9 mouse cellular contexts compared by ENCODE assay signal in genomic region chr1:142742307-142742706, GRCm38 (mm10).
DNase-seq lines count a peak whose midpoint lies in the region; ATAC-seq and TF ChIP-seq lines count a peak whose summit lies in the region.
"Had no signal": no experiment of that assay in that cellular context is flagged by ENCODE, and none has a peak within 500 bp of the region (broad histone marks: within the 10 kb centered on the region; RNA-seq: fewer than 3 reads in every experiment).

No protein-coding gene starts in this region.

- H3K36me3 ChIP-seq in liver, embryonic 14.5 days (replicated peaks; ENCODE audit: control insufficient read depth, insufficient read depth, low read depth), result no peaks in the 10 kb centered on the region
- H3K36me3 ChIP-seq: embryonic facial prominence, embryonic 15.5 days had no signal

- no peaks in the 10 kb centered on the region for H3K4me1 ChIP-seq in liver, embryonic 14.5 days (replicated peaks; ENCODE audit: control insufficient read depth in 2 of 2, insufficient read depth in 2 of 2, low read length in 1 of 2)
- H3K4me1 ChIP-seq: embryonic facial prominence, embryonic 15.5 days had no signal

- no peak overlapping the region for H3K4me3 ChIP-seq in liver, embryonic 14.5 days (ENCODE audit: insufficient read depth in 1 of 2, low read depth in 2 of 2, low read length in 2 of 2)
- H3K4me3 ChIP-seq: embryonic facial prominence, embryonic 15.5 days had no signal

- H3K9ac ChIP-seq in liver, embryonic 14.5 days (replicated peaks), result no peak overlapping the region
- H3K9ac ChIP-seq: embryonic facial prominence, embryonic 15.5 days had no signal

- TF ChIP-seq EP300 in liver, embryonic 14.5 days (IDR thresholded peaks at IDR 0.05; ENCODE audit: low read depth), result no peak

- TF ChIP-seq CTCF in liver, embryonic 14.5 days (IDR thresholded peaks at IDR 0.05; ENCODE audit: low read depth), result peak; percentile 65

- no peaks in the 10 kb centered on the region for H3K27me3 ChIP-seq in liver, embryonic 14.5 days (ENCODE audit: control insufficient read depth, insufficient read depth, low read length)
- H3K27me3 ChIP-seq: embryonic facial prominence, embryonic 15.5 days had no signal

- H3K9me3 ChIP-seq in liver, embryonic 14.5 days (ENCODE audit: control insufficient read depth, low read length), result no peaks in the 10 kb centered on the region
- H3K9me3 ChIP-seq: embryonic facial prominence, embryonic 15.5 days had no signal

- peak; percentile 8 to 31 for DNase-seq in layer of hippocampus, postnatal 10 days (ENCODE audit: low spot score in 2 of 2)
- no peak for DNase-seq in layer of hippocampus, adult 9-10 months (ENCODE audit: low spot score)
- peak; percentile 29 for DNase-seq in NIH3T3 (ENCODE audit: low read depth)
- DNase-seq in embryo, embryonic 11.5 days (ENCODE audit: low read depth, low spot score), result peak; percentile 39
- DNase-seq in kidney, adult 18-20 months, result peak; percentile 70
- DNase-seq in liver, embryonic 14.5 days (ENCODE audit: low read depth in 3 of 3, low spot score in 3 of 3), result no peak
- DNase-seq in retina, postnatal 7 days (ENCODE audit: low read depth, low spot score), result peak; percentile 17
- DNase-seq in gastrocnemius, adult 18-20 months (ENCODE audit: low spot score), result no peak

- H3K27ac ChIP-seq in liver, embryonic 14.5 days, result no peak overlapping the region
- H3K27ac ChIP-seq: embryonic facial prominence, embryonic 15.5 days had no signal

- 5% methylated on average over 2 of the region's 2 CpGs for WGBS in liver, embryonic 14.5 days (ENCODE audit: insufficient replicate concordance)

- H3K4me2 ChIP-seq in liver, embryonic 14.5 days (ENCODE audit: low read depth), result no peak overlapping the region
- H3K4me2 ChIP-seq: embryonic facial prominence, embryonic 15.5 days had no signal

- no peak for ATAC-seq in liver, embryonic 14.5 days (ENCODE audit: insufficient read depth)

Comparison
In these comparisons a context has a peak if more than half of its experiments do, and no peak if none do; other contexts are left out.
1. DNase-seq: peak in layer of hippocampus, postnatal 10 days (2 of 2), NIH3T3 (single experiment), embryo, embryonic 11.5 days (single experiment), kidney, adult 18-20 months (single experiment) and retina, postnatal 7 days (single experiment); none in layer of hippocampus, adult 9-10 months (single experiment), liver, embryonic 14.5 days (0 of 3) and gastrocnemius, adult 18-20 months (single experiment).